Mouse (Mus musculus) megakaryocyte, embryonic 14.5 days (primary cell): ENCODE data around the gene Setd2.

Experiments
- FLI1 ChIP-seq: IDR thresholded peaks from 2 replicates; pipeline ENCODE4 v1.6.1; 2012; ENCODE audit warnings: low read length, inconsistent platforms, mixed read lengths
- GATA1 ChIP-seq: IDR thresholded peaks from 3 replicates; pipeline ENCODE4 v1.6.1; 2012; ENCODE audit warnings: mixed read lengths, low read length, inconsistent platforms, borderline replicate concordance

GRCm38 (mm10) chr9:110652963-110653654 is 120.7 kb downstream of the Setd2 start:
- no peak for TF ChIP-seq GATA1
- no peak for TF ChIP-seq FLI1
